Mouse (Mus musculus) liver, postnatal 0 days (tissue): Measurements from ENCODE around the gene Zfp420.

Experiments used
- CTCF ChIP-seq: sonication (generic); IDR thresholded peaks from 2 replicates; pipeline ENCODE4 v1.5.1; 2016; ENCODE audit warnings: antibody characterized with exemption, low read depth
- EP300 ChIP-seq: IDR thresholded peaks from 2 replicates; pipeline ENCODE4 v1.6.1; 2016; ENCODE audit warnings: antibody characterized with exemption, low read depth, mild to moderate bottlenecking

DNA sequence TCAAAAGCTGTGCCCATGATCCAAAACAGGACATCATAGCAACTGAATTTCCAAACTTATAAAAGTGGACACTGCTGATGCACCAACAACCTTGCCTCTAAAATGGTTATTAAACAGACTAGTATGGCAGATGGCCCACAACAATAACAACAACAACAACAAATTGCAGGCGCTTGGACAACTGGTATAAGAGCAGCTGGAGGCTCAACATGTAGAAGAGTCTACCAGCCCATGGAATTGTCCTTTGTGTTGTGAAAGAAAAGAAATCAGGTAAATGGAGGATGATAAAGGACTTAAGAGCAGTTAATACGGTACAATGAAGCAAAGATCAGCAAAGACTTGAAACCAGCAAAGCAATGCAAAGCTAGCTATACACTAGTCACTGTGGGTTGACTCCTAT, 45.4 kb upstream of the Zfp420 start:
- no peak for TF ChIP-seq EP300
- no peak for TF ChIP-seq CTCF
